8 mouse cellular contexts compared by ENCODE assay signal in genomic region chr5:107723541-107724511, GRCm38 (mm10). TPM values are rescaled to one million over a fixed set of nuclear protein-coding genes. Genes with fewer than 3 reads are reported as not detected.
DNase-seq lines count a peak whose midpoint lies in the region; ATAC-seq and TF ChIP-seq lines count a peak whose summit lies in the region.

No protein-coding gene starts in this region.

- DNase-seq in adrenal gland, postnatal 14 days, result peak; percentile 21
- DNase-seq in adrenal gland, adult 8-10 months, result no peak
- peak; percentile 65 for DNase-seq in forebrain, embryonic 11.5 days (ENCODE audit: low spot score)
- DNase-seq in intestine, embryonic 14.5 days (ENCODE audit: low spot score), result peak; percentile 84
- peak; percentile 31 for DNase-seq in lung, postnatal 0 days (ENCODE audit: low spot score)
- no peak for DNase-seq in frontal cortex, postnatal 36 days (ENCODE audit: low spot score in 2 of 2)

- H3K9ac ChIP-seq in forebrain, embryonic 11.5 days (ENCODE audit: low read length), result no peak overlapping the region
- no peak overlapping the region for H3K9ac ChIP-seq in intestine, embryonic 14.5 days (ENCODE audit: low read length)
- H3K9ac ChIP-seq in lung, postnatal 0 days (replicated peaks; ENCODE audit: low read depth), result no peak overlapping the region
- no peak overlapping the region for H3K9ac ChIP-seq in stomach, embryonic 14.5 days (replicated peaks; ENCODE audit: low read depth, low read length)

- H3K4me2 ChIP-seq in forebrain, embryonic 11.5 days (ENCODE audit: low read depth, low read length, severe bottlenecking), result 0 out of 2 replicates have a peak overlapping the region, but pooled peaks have one; percentile 21
- peak overlapping the region; percentile 47 for H3K4me2 ChIP-seq in intestine, embryonic 14.5 days (ENCODE audit: low read length)
- H3K4me2 ChIP-seq in lung, postnatal 0 days (replicated peaks; ENCODE audit: low read depth, low read length), result peak overlapping the region; percentile 56
- peak overlapping the region; percentile 28 for H3K4me2 ChIP-seq in stomach, embryonic 14.5 days (replicated peaks; ENCODE audit: low read depth, low read length)

- peaks cover 29% of the 10 kb centered on the region for H3K4me1 ChIP-seq in forebrain, embryonic 11.5 days (replicated peaks; ENCODE audit: control insufficient read depth, insufficient read depth, low read length)
- H3K4me1 ChIP-seq in intestine, embryonic 14.5 days (replicated peaks; ENCODE audit: control insufficient read depth, insufficient read depth, low read length), result peaks cover 42% of the 10 kb centered on the region
- peaks cover 48% of the 10 kb centered on the region for H3K4me1 ChIP-seq in lung, postnatal 0 days (ENCODE audit: insufficient read depth, low read depth, low read length)
- H3K4me1 ChIP-seq in stomach, embryonic 14.5 days (ENCODE audit: control insufficient read depth, insufficient read depth, low read length), result peaks cover 44% of the 10 kb centered on the region

- peaks cover 97% of the 10 kb centered on the region for H3K27me3 ChIP-seq in forebrain, embryonic 11.5 days (ENCODE audit: control insufficient read depth, insufficient read depth, low read length)
- peaks cover 100% of the 10 kb centered on the region for H3K27me3 ChIP-seq in intestine, embryonic 14.5 days (replicated peaks; ENCODE audit: control insufficient read depth, insufficient read depth, low read length)
- peaks cover 86% of the 10 kb centered on the region for H3K27me3 ChIP-seq in lung, postnatal 0 days (replicated peaks; ENCODE audit: insufficient read depth, low read length)
- peaks cover 57% of the 10 kb centered on the region for H3K27me3 ChIP-seq in stomach, embryonic 14.5 days (ENCODE audit: control insufficient read depth, insufficient read depth, low read length)

- ATAC-seq in CD4-positive, CD25-positive, alpha-beta regulatory T cell, adult 4 months, result peak; percentile 13
- ATAC-seq in forebrain, embryonic 11.5 days (replicated peaks; ENCODE audit: low FRiP score), result no peak; the same call in 1 of the 2 replicates
- 0 out of 2 replicates have a peak, but pooled peaks have one; percentile 22 for ATAC-seq in intestine, embryonic 14.5 days (replicated peaks; ENCODE audit: low FRiP score, low TSS enrichment, low read depth)
- peak; percentile 25; the same call in 1 of the 2 replicates for ATAC-seq in lung, postnatal 0 days
- ATAC-seq in stomach, embryonic 14.5 days (ENCODE audit: insufficient number of reproducible peaks, insufficient read depth, low FRiP score, low read depth), result 0 out of 2 replicates have a peak, but pooled peaks have one; percentile 19

- peak overlapping the region; percentile 10 for H3K4me3 ChIP-seq in forebrain, embryonic 11.5 days (ENCODE audit: low read depth, low read length)
- peak overlapping the region; percentile 15 for H3K4me3 ChIP-seq in intestine, embryonic 14.5 days (ENCODE audit: low read depth, low read length)
- peak overlapping the region; percentile 33 for H3K4me3 ChIP-seq in lung, postnatal 0 days (ENCODE audit: low read depth, low read length)
- peak overlapping the region; percentile 15 for H3K4me3 ChIP-seq in stomach, embryonic 14.5 days (ENCODE audit: low read depth, low read length)

- no peaks in the 10 kb centered on the region for H3K9me3 ChIP-seq in forebrain, embryonic 11.5 days (ENCODE audit: control insufficient read depth, low read length)
- H3K9me3 ChIP-seq in intestine, embryonic 14.5 days (ENCODE audit: control insufficient read depth, low read length), result no peaks in the 10 kb centered on the region
- H3K9me3 ChIP-seq in lung, postnatal 0 days (ENCODE audit: low read length), result no peaks in the 10 kb centered on the region
- no peaks in the 10 kb centered on the region for H3K9me3 ChIP-seq in stomach, embryonic 14.5 days (ENCODE audit: control insufficient read depth, low read depth, low read length)

- H3K27ac ChIP-seq in forebrain, embryonic 11.5 days (ENCODE audit: low read depth, low read length), result no peak overlapping the region
- H3K27ac ChIP-seq in intestine, embryonic 14.5 days (ENCODE audit: low read depth), result no peak overlapping the region
- no peak overlapping the region for H3K27ac ChIP-seq in lung, postnatal 0 days (ENCODE audit: low read length)
- H3K27ac ChIP-seq in stomach, embryonic 14.5 days (ENCODE audit: low read length), result no peak overlapping the region

- under 1% methylated on average over 49 of the region's 49 CpGs for WGBS in forebrain, embryonic 11.5 days
- 2% methylated on average over 49 of the region's 49 CpGs for WGBS in intestine, embryonic 14.5 days
- 2% methylated on average over 48 of the region's 49 CpGs for WGBS in lung, postnatal 0 days
- under 1% methylated on average over 46 of the region's 49 CpGs for WGBS in stomach, embryonic 14.5 days

- H3K36me3 ChIP-seq in forebrain, embryonic 11.5 days (ENCODE audit: control insufficient read depth, insufficient read depth, low read length), result no peaks in the 10 kb centered on the region
- H3K36me3 ChIP-seq in intestine, embryonic 14.5 days (ENCODE audit: control insufficient read depth, insufficient read depth, low read length), result no peaks in the 10 kb centered on the region
- H3K36me3 ChIP-seq in lung, postnatal 0 days (ENCODE audit: insufficient read depth, low read length), result no peaks in the 10 kb centered on the region
- H3K36me3 ChIP-seq in stomach, embryonic 14.5 days (ENCODE audit: control insufficient read depth, insufficient read depth, low read length), result no peaks in the 10 kb centered on the region

- no peak for TF ChIP-seq CTCF in lung, postnatal 0 days (IDR thresholded peaks at IDR 0.05)

- TF ChIP-seq EP300 in lung, postnatal 0 days (IDR thresholded peaks at IDR 0.05), result no peak

RNA-seq across cellular contexts. Expression of gene Gfi1, which starts 2.0 kb away (rescaled TPM):
- total RNA-seq in adrenal gland, postnatal 14 days (2021), result 0.30 and 0.56 TPM in 2 replicates
- total RNA-seq in adrenal gland, adult 8-10 months (2022), result under 1 TPM in 2 of 4 experiments, not detected in 2; 0.09 to 0.17 TPM
- 1 to 10 TPM; 2.5 to 6.1 TPM for polyA plus RNA-seq in CD4-positive, CD25-positive, alpha-beta regulatory T cell, adult 4 months (2017; shearing (Covaris generic))
- 0.07 TPM in 1 of 2 replicates, not detected in the other for polyA plus RNA-seq in forebrain, embryonic 11.5 days (2014; fragmentation: Nextera tagmentation; extraction: Ambion mirVana)
- polyA plus RNA-seq in intestine, embryonic 14.5 days (2014; fragmentation: Nextera tagmentation; extraction: Ambion mirVana), result 0.69 and 1.4 TPM in 2 replicates
- 0.08 TPM in 2 replicates for polyA plus RNA-seq in lung, postnatal 0 days (2015; fragmentation: Nextera tagmentation; extraction: Ambion mirVana)
- polyA plus RNA-seq in stomach, embryonic 14.5 days (2014; fragmentation: Nextera tagmentation; extraction: Ambion mirVana), result 0.46 TPM in 1 of 2 replicates, not detected in the other

Comparison
In these comparisons a context has a peak if more than half of its experiments do, and no peak if none do; other contexts are left out.
1. DNase-seq: peak in adrenal gland, postnatal 14 days (single experiment), forebrain, embryonic 11.5 days (single experiment), intestine, embryonic 14.5 days (single experiment) and lung, postnatal 0 days (single experiment); none in adrenal gland, adult 8-10 months (single experiment) and frontal cortex, postnatal 36 days (0 of 2).
2. Peak in every context shown above with its lines, with median percentiles within 50 percentile points of each other: H3K4me2 ChIP-seq and H3K4me3 ChIP-seq.